In the genomic region with DNA sequence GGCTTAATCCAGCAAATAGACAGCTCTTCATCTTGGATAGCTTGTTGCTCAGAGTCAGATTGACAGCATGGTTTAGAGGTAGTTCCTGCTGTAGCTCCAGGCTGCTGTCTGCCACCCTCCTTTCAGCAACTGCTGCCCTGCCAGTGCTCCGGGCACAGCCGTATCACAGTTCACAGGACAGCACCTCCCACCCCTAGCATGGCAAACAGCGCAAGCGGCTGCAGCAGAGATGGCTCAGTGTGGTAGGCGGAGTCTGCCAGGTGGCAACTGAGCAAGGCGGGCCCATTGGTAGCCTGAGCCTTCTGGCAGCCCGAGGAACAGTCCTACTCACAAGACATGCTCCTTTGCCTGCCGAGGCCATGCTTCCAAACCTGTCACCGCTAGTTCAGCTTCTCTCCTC, we compare ENCODE assay signal across 8 mouse cellular contexts. TPM values are rescaled to one million over a fixed set of nuclear protein-coding genes. Genes with fewer than 3 reads are reported as not detected.
DNase-seq lines count a peak whose midpoint lies in the region; ATAC-seq lines count a peak whose summit lies in the region.

No protein-coding gene starts in this region.

- H3K36me3 ChIP-seq in heart, embryonic 12.5 days = no peaks in the 10 kb centered on the region
- H3K36me3 ChIP-seq in hindbrain, embryonic 11.5 days (ENCODE audit: control insufficient read depth, insufficient read depth, low read length) = no peaks in the 10 kb centered on the region
- H3K36me3 ChIP-seq in limb, embryonic 13.5 days = no peaks in the 10 kb centered on the region
- H3K36me3 ChIP-seq in neural tube, embryonic 12.5 days = no peaks in the 10 kb centered on the region

- no peaks in the 10 kb centered on the region for H3K27me3 ChIP-seq in heart, embryonic 12.5 days (replicated peaks)
- H3K27me3 ChIP-seq in hindbrain, embryonic 11.5 days (ENCODE audit: control insufficient read depth, insufficient read depth, low read length) = no peaks in the 10 kb centered on the region
- peaks cover 9% of the 10 kb centered on the region; the same call in 1 of the 2 replicates for H3K27me3 ChIP-seq in limb, embryonic 13.5 days
- H3K27me3 ChIP-seq in neural tube, embryonic 12.5 days (replicated peaks) = no peaks in the 10 kb centered on the region

- H3K4me1 ChIP-seq in heart, embryonic 12.5 days (replicated peaks) = no peaks in the 10 kb centered on the region; the same call in 1 of the 2 replicates
- no peaks in the 10 kb centered on the region for H3K4me1 ChIP-seq in hindbrain, embryonic 11.5 days (replicated peaks; ENCODE audit: control insufficient read depth, insufficient read depth, low read length)
- peaks cover 6% of the 10 kb centered on the region; the same call in 1 of the 2 replicates for H3K4me1 ChIP-seq in limb, embryonic 13.5 days
- H3K4me1 ChIP-seq in neural tube, embryonic 12.5 days = peaks cover 4% of the 10 kb centered on the region; the same call in 1 of the 2 replicates

- DNase-seq in heart, postnatal 36 days = no peak
- peak; percentile 80 for DNase-seq in ZHBTc4 (ENCODE audit: low read depth, low spot score)
- peak; percentile 62 for DNase-seq in embryo, embryonic 9.5 days (ENCODE audit: extremely low spot score)
- DNase-seq in hindbrain, embryonic 11.5 days (ENCODE audit: low spot score) = peak; percentile 37
- no peak for DNase-seq in urinary bladder, postnatal 10 days (ENCODE audit: low spot score)

- WGBS in heart, embryonic 12.5 days = 4% methylated on average over 9 of the region's 9 CpGs
- WGBS in hindbrain, embryonic 11.5 days = 5% methylated on average over 9 of the region's 9 CpGs
- WGBS in limb, embryonic 13.5 days = 6% methylated on average over 9 of the region's 9 CpGs
- 6% methylated on average over 9 of the region's 9 CpGs for WGBS in neural tube, embryonic 12.5 days

- H3K9me3 ChIP-seq in heart, embryonic 12.5 days (replicated peaks) = no peaks in the 10 kb centered on the region
- H3K9me3 ChIP-seq in hindbrain, embryonic 11.5 days (ENCODE audit: control insufficient read depth, low read length) = no peaks in the 10 kb centered on the region
- H3K9me3 ChIP-seq in limb, embryonic 13.5 days = no peaks in the 10 kb centered on the region
- H3K9me3 ChIP-seq in neural tube, embryonic 12.5 days = no peaks in the 10 kb centered on the region

- peak overlapping the region; percentile 49; the same call in 1 of the 2 replicates for H3K9ac ChIP-seq in heart, embryonic 12.5 days
- H3K9ac ChIP-seq in hindbrain, embryonic 11.5 days (ENCODE audit: low read depth, low read length) = no peak overlapping the region
- peak overlapping the region; percentile 58 for H3K9ac ChIP-seq in limb, embryonic 13.5 days
- no peak overlapping the region for H3K9ac ChIP-seq in neural tube, embryonic 12.5 days

- peak; percentile 51; the same call in 1 of the 2 replicates for ATAC-seq in heart, embryonic 12.5 days (ENCODE audit: insufficient number of reproducible peaks, low FRiP score)
- peak; percentile 61; the same call in 1 of the 2 replicates for ATAC-seq in hindbrain, embryonic 11.5 days (ENCODE audit: low FRiP score)
- ATAC-seq in limb, embryonic 13.5 days (ENCODE audit: low FRiP score, low read depth) = peak; percentile 57; the same call in 1 of the 2 replicates
- ATAC-seq in neural tube, embryonic 12.5 days (ENCODE audit: low FRiP score, low read depth) = peak; percentile 65

- peak overlapping the region; percentile 71 for H3K4me2 ChIP-seq in heart, embryonic 12.5 days
- H3K4me2 ChIP-seq in hindbrain, embryonic 11.5 days (replicated peaks; ENCODE audit: low read depth, low read length) = peak overlapping the region; percentile 29
- peak overlapping the region; percentile 66 for H3K4me2 ChIP-seq in limb, embryonic 13.5 days (replicated peaks)
- peak overlapping the region; percentile 58 for H3K4me2 ChIP-seq in neural tube, embryonic 12.5 days (replicated peaks)

- intact Hi-C loops in heart, postnatal 36 days (cut with DNase I) = loop anchor here (5.0 to 10.0 kb wide), 3 partner anchors 64 to 204 kb away; partner anchors contain the start of gene Slc38a7

- H3K4me3 ChIP-seq in heart, embryonic 12.5 days = peak overlapping the region; percentile 41
- H3K4me3 ChIP-seq in hindbrain, embryonic 11.5 days (ENCODE audit: low read depth, low read length) = no peak overlapping the region
- peak overlapping the region; percentile 34 for H3K4me3 ChIP-seq in limb, embryonic 13.5 days
- H3K4me3 ChIP-seq in neural tube, embryonic 12.5 days = 0 out of 2 replicates have a peak overlapping the region, but pooled peaks have one; percentile 15

- no peak overlapping the region for H3K27ac ChIP-seq in heart, embryonic 12.5 days (ENCODE audit: poor library complexity, severe bottlenecking)
- H3K27ac ChIP-seq in hindbrain, embryonic 11.5 days (ENCODE audit: low read depth, low read length) = no peak overlapping the region
- no peak overlapping the region for H3K27ac ChIP-seq in limb, embryonic 13.5 days
- H3K27ac ChIP-seq in neural tube, embryonic 12.5 days = no peak overlapping the region

RNA-seq across cellular contexts. Expression of gene Got2, which starts 27.8 kb away (rescaled TPM):
- 323 and 331 TPM in 2 replicates for polyA plus RNA-seq in heart, embryonic 12.5 days (2016; fragmentation: Nextera tagmentation; extraction: Ambion mirVana)
- 100 to 1,000 TPM; 811 to 862 TPM for total RNA-seq in heart, postnatal 36 days (2021)
- polyA plus RNA-seq in hindbrain, embryonic 11.5 days (2014; fragmentation: Nextera tagmentation; extraction: Ambion mirVana) = 82.5 and 84.8 TPM in 2 replicates
- polyA plus RNA-seq in limb, embryonic 13.5 days (2015; fragmentation: Nextera tagmentation; extraction: Ambion mirVana) = 163 and 169 TPM in 2 replicates
- polyA plus RNA-seq in neural tube, embryonic 12.5 days (2016; fragmentation: Nextera tagmentation; extraction: Ambion mirVana) = 182 and 196 TPM in 2 replicates

Comparison
In these comparisons a context has a peak if more than half of its experiments do, and no peak if none do; other contexts are left out.
1. H3K9ac ChIP-seq: peak in heart, embryonic 12.5 days (single experiment) and limb, embryonic 13.5 days (single experiment); none in hindbrain, embryonic 11.5 days (single experiment) and neural tube, embryonic 12.5 days (single experiment).
2. DNase-seq: peak in ZHBTc4 (single experiment), embryo, embryonic 9.5 days (single experiment) and hindbrain, embryonic 11.5 days (single experiment); none in heart, postnatal 36 days (0 of 2) and urinary bladder, postnatal 10 days (single experiment).
3. Peak in every context shown above with its lines, with median percentiles within 50 percentile points of each other: ATAC-seq and H3K4me2 ChIP-seq.